Mouse (Mus musculus) midbrain, embryonic 10.5 days (tissue): ENCODE data around the gene Ipo9. TPM values are rescaled to one million over a fixed set of nuclear protein-coding genes. Genes with fewer than 3 reads are reported as not detected.
A peak's percentile ranks its signal among the peaks of the same experiment; 100 is the strongest.

Experiments used
- DNase-seq: peaks from one replicate; pipeline ENCODE4 v3.0.0-alpha.2; 2017; ENCODE audit warnings: low spot score
- H3K27ac ChIP-seq: fragments of 300-500 bp; sonication (generic); replicated peaks from 2 replicates; pipeline ENCODE4 v1.5.1; 2016; ENCODE audit warnings: mild to moderate bottlenecking
- H3K27me3 ChIP-seq: fragments of 300-500 bp; sonication (generic); 2 replicates; pipeline ENCODE4 v1.6.1; 2016; ENCODE audit warnings: low read depth, mild to moderate bottlenecking; ENCODE audit not compliant: poor library complexity, severe bottlenecking
- H3K36me3 ChIP-seq: fragments of 300-500 bp; sonication (generic); 2 replicates; pipeline ENCODE4 v1.6.1; 2016; ENCODE audit warnings: mild to moderate bottlenecking, moderate library complexity
- H3K4me1 ChIP-seq: fragments of 300-500 bp; sonication (generic); 2 replicates; pipeline ENCODE4 v1.6.1; 2016
- H3K4me3 ChIP-seq: fragments of 300-500 bp; sonication (generic); 2 replicates; pipeline ENCODE4 v1.5.1; 2016; ENCODE audit warnings: mild to moderate bottlenecking, moderate library complexity
- H3K9me3 ChIP-seq: fragments of 300-500 bp; sonication (generic); replicated peaks from 2 replicates; pipeline ENCODE4 v1.6.1; 2016; ENCODE audit warnings: mild to moderate bottlenecking
- WGBS: fragments of 180-500 bp; shearing (Covaris S2); methylation state at CpG from one replicate; pipeline ENCODE4 v1.1.7; 2016; 5-methylcytosine and 5-hydroxymethylcytosine counted together
- polyA plus RNA-seq: library from polyadenylated mRNA; unstranded; fragments of >200 nt; fragmentation: Nextera tagmentation; extraction: Ambion mirVana; gene quantifications from 2 replicates; pipeline ENCODE4 v1.2.1, GENCODE M21; 2016

Ipo9 gene
- polyA plus RNA-seq, 1 experiment from 2014 or later: 179 TPM

GRCm38 (mm10) chr1:135374868-135375581 lies 55.3 kb downstream of the Ipo9 start, which contains the start of gene Shisa4:
Shisa4 (minus strand) TSS chr1:135375237.
- Histone ChIP-seq H3K36me3 (peaks cover 15% of the 10 kb centered on the region), H3K4me3 (peak within 1 kb of the TSS; percentile 74), H3K9me3 (no peaks in the 10 kb centered on the region), H3K27ac (peak within 1 kb of the TSS; percentile 97), H3K27me3 (peaks cover 2% of the 10 kb centered on the region; the same call in 1 of the 2 replicates), H3K4me1 (peaks cover 41% of the 10 kb centered on the region)
- DNase-seq: peak; percentile 88
- 4% methylated on average over 34 of the region's 38 CpGs for WGBS

- H3K27ac ChIP-seq: peak overlapping the region; percentile 97
- WGBS: 2% methylated on average over 19 of the region's 19 CpGs
Measured at GRCm38 (mm10) chr1:135374175-135374867, 56.0 kb downstream of the Ipo9 start.

DNA sequence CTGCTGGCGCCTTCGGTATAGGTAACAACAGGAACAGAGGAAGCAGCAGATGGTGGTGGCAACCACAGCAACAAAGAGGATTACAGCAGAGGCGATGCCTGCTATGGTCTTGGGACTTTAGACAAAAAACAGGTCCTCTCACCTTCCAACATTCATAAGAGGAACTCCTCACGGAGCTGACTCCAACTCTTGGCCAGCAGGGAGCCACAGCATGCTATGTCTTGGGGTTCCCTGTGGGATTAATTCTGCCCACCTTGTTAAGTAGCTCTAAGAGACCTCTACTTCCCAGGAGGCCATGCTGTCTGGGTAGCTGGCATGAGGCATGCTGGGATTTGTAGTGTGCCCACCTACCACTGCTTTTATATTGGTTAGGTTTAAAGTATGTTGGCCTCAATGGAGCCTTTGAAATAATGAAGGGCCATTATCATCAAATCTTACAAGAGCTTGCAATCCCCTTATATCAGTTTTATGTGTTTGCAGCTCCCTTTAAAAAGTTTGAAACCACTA lies 57.1 kb downstream of the Ipo9 start:
- Histone ChIP-seq H3K27me3 (peaks cover 16% of the 10 kb centered on the region), H3K9me3 (no peaks in the 10 kb centered on the region), H3K4me1 (peaks cover 53% of the 10 kb centered on the region), H3K27ac (peak overlapping the region; percentile 68), H3K36me3 (peaks cover 15% of the 10 kb centered on the region), H3K4me3 (peak overlapping the region; percentile 74)
- no peak for DNase-seq
- 59% methylated on average over 4 of the region's 4 CpGs for WGBS

More at GRCm38 (mm10) chr1:135374175-135374867, 56.0 kb downstream of the Ipo9 start:
- H3K27me3 ChIP-seq: peaks cover 9% of the 10 kb centered on the region
- H3K36me3 ChIP-seq: peaks cover 15% of the 10 kb centered on the region
- H3K9me3 ChIP-seq: no peaks in the 10 kb centered on the region
- peaks cover 42% of the 10 kb centered on the region for H3K4me1 ChIP-seq
- no peak for DNase-seq
- H3K4me3 ChIP-seq: peak overlapping the region; percentile 74

DNA sequence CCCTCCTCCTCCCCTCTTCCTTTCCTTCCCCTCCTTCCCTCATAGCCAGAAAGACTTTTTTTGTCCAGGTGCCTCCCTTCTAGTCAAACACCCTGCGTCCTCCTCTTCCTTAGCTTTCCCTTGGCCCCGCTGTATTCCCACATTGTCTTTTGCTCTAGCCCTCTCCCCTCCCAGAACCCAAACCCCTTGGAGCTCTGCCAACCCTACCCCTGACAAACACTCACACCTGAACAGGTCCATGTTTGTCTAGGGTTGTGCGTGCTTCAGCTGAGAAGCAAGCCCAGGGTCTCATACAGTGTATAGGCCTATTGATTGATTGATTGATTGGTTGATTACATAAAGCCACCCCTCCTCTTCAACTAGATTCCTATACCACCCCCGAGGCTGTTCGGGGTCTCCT lies 60.9 kb downstream of the Ipo9 start:
- Histone ChIP-seq H3K27me3 (peaks cover 16% of the 10 kb centered on the region), H3K36me3 (peaks cover 15% of the 10 kb centered on the region), H3K4me3 (0 out of 2 replicates have a peak overlapping the region, but pooled peaks have one; percentile 59), H3K4me1 (peaks cover 48% of the 10 kb centered on the region), H3K27ac (no peak overlapping the region), H3K9me3 (no peaks in the 10 kb centered on the region)
- no peak for DNase-seq
- WGBS: 84% methylated on average over 5 of the region's 5 CpGs

GRCm38 (mm10) chr1:135368982-135369381 lies 61.3 kb downstream of the Ipo9 start:
- peak overlapping the region; percentile 59 for H3K4me3 ChIP-seq
- 10% methylated on average over 14 of the region's 14 CpGs for WGBS
- peak overlapping the region; percentile 82 for H3K27ac ChIP-seq

DNA sequence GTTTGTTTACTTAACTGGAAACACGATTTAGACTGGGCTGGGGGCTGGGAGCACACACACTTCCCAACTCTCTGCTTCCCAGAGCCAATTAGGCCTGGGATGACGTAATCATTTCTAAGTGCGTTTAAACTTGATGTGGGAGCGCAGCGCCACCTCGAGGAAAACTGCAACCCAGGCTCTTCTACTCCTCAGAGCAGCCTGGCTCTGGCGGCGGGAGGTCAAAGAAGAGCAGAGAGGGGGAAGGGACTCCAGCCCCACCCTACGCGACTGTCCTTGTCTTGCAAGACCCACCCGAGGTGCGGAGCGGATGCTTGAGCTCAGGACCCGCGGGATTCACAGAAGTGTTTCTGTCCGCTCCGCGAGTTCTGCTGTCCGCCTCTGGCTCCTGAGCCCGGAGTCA lies 62.1 kb downstream of the Ipo9 start:
- peak; percentile 86 for DNase-seq
- H3K9me3 ChIP-seq: no peaks in the 10 kb centered on the region
- peaks cover 15% of the 10 kb centered on the region for H3K36me3 ChIP-seq
- peak overlapping the region; percentile 59 for H3K4me3 ChIP-seq
- peak overlapping the region; percentile 82 for H3K27ac ChIP-seq
- H3K4me1 ChIP-seq: peaks cover 36% of the 10 kb centered on the region
- peaks cover 16% of the 10 kb centered on the region for H3K27me3 ChIP-seq
- under 1% methylated on average over 20 of the region's 20 CpGs for WGBS

More at GRCm38 (mm10) chr1:135368982-135369381, 61.3 kb downstream of the Ipo9 start:
- H3K36me3 ChIP-seq: peaks cover 15% of the 10 kb centered on the region
- peaks cover 16% of the 10 kb centered on the region for H3K27me3 ChIP-seq
- DNase-seq: peak; percentile 56
- no peaks in the 10 kb centered on the region for H3K9me3 ChIP-seq
- peaks cover 44% of the 10 kb centered on the region for H3K4me1 ChIP-seq

DNA sequence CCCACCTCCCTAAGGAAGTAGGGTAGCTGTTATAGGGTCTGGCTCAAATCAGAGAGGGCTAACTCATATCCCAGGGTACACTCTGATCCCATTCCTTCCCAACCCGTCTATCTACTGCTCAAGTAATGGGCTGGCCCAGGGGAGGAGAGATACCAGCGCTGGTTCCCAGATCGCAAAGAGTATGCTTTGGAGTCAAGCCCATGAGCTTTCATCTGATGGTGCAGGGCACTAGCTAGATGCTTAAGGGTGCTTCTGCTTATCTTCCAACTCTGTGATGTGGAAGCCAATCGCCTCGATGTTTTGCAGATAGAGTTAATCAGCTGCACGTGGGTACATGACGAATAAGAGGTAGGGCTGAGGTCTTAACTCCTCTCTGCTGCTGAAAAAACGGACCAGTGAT lies 62.7 kb downstream of the Ipo9 start:
- H3K27ac ChIP-seq: no peak overlapping the region

DNA sequence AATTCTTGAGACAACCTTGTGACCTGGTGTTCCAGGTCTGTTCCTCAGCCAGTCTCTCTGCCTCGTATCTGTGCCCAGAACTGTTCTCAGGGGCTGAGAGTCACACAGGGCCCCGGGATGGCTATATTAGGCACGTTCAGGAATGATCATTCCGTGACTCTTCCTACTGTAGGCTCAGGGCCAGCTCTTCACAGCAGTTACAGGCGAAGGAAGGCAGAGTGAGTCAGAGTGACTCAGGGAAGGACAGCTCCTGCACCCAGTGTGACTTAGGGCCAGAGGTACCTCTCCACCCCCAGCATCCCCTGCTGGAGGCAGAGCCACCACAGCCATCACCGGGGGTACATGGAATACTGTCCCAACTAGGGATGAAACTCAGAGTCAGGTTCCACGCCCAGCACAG lies 63.3 kb downstream of the Ipo9 start:
- no peak overlapping the region for H3K27ac ChIP-seq
- peaks cover 6% of the 10 kb centered on the region; the same call in 1 of the 2 replicates for H3K9me3 ChIP-seq
- WGBS: 89% methylated on average over 7 of the region's 7 CpGs
- peaks cover 12% of the 10 kb centered on the region; the same call in 1 of the 2 replicates for H3K36me3 ChIP-seq
- DNase-seq: no peak
- H3K4me1 ChIP-seq: peaks cover 25% of the 10 kb centered on the region
- H3K4me3 ChIP-seq: no peak overlapping the region
- peaks cover 16% of the 10 kb centered on the region for H3K27me3 ChIP-seq

More for the DNA sequence above, 62.7 kb downstream of the Ipo9 start:
- DNase-seq: no peak
- peaks cover 16% of the 10 kb centered on the region for H3K27me3 ChIP-seq
- H3K36me3 ChIP-seq: peaks cover 15% of the 10 kb centered on the region
- 81% methylated on average over 8 of the region's 8 CpGs for WGBS
- peaks cover 30% of the 10 kb centered on the region for H3K4me1 ChIP-seq
- H3K9me3 ChIP-seq: 0 out of 2 replicates have a peak, but pooled peaks cover under 1% of the 10 kb centered on the region
- H3K4me3 ChIP-seq: no peak overlapping the region

GRCm38 (mm10) chr1:135366380-135366779 lies 63.9 kb downstream of the Ipo9 start:
- peaks cover 22% of the 10 kb centered on the region for H3K4me1 ChIP-seq
- H3K27me3 ChIP-seq: peaks cover 16% of the 10 kb centered on the region
- peaks cover 9% of the 10 kb centered on the region; the same call in 1 of the 2 replicates for H3K36me3 ChIP-seq
- DNase-seq: no peak
- no peak overlapping the region for H3K27ac ChIP-seq
- no peak overlapping the region for H3K4me3 ChIP-seq
- H3K9me3 ChIP-seq: peaks cover 8% of the 10 kb centered on the region; the same call in 1 of the 2 replicates

GRCm38 (mm10) chr1:135363446-135363845 lies 66.9 kb downstream of the Ipo9 start:
- H3K9me3 ChIP-seq: peaks cover 8% of the 10 kb centered on the region; the same call in 1 of the 2 replicates
- no peaks in the 10 kb centered on the region for H3K36me3 ChIP-seq
- H3K27me3 ChIP-seq: no peaks in the 10 kb centered on the region; the same call in 1 of the 2 replicates
- H3K4me3 ChIP-seq: no peak overlapping the region
- DNase-seq: no peak
- H3K27ac ChIP-seq: no peak overlapping the region
- peaks cover 9% of the 10 kb centered on the region for H3K4me1 ChIP-seq
- 80% methylated on average over 8 of the region's 8 CpGs for WGBS

DNA sequence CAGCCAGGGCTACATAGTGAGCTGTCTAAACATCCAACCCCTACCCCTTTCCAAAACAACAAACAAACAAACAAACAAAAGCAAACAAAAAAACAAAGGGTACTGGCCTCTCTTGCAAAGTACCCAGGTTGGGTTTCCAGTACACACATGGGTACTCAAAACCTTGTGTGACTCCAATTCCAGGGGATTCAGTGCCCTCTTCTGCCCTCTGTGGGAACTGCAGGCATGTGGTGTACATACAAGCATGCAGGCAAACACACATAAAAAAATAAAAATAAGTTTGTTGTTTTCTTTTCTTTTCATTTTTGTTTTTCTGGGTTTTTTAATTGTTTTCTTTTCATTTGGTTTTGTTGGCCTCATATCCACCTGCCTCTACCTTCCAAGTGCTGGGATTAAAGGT lies 68.2 kb downstream of the Ipo9 start:
- Histone ChIP-seq H3K27me3 (no peaks in the 10 kb centered on the region; the same call in 1 of the 2 replicates), H3K9me3 (peaks cover 8% of the 10 kb centered on the region; the same call in 1 of the 2 replicates), H3K4me3 (no peak overlapping the region), H3K36me3 (no peaks in the 10 kb centered on the region), H3K27ac (no peak overlapping the region), H3K4me1 (peaks cover 4% of the 10 kb centered on the region; the same call in 1 of the 2 replicates)
- DNase-seq: no peak

- DNase-seq: no peak
- no peak overlapping the region for H3K4me3 ChIP-seq
- H3K4me1 ChIP-seq: peaks cover 4% of the 10 kb centered on the region; the same call in 1 of the 2 replicates
- H3K27me3 ChIP-seq: no peaks in the 10 kb centered on the region; the same call in 1 of the 2 replicates
- WGBS: 92% methylated on average over 4 of the region's 4 CpGs
- H3K36me3 ChIP-seq: no peaks in the 10 kb centered on the region
- no peak overlapping the region for H3K27ac ChIP-seq
- peaks cover 8% of the 10 kb centered on the region; the same call in 1 of the 2 replicates for H3K9me3 ChIP-seq
Measured at GRCm38 (mm10) chr1:135361491-135361890, 68.8 kb downstream of the Ipo9 start.
